Mouse (Mus musculus): ENCODE results near the gene Mrpl49.
"Not testable (repeated sequence)": the region's sequence is repeated elsewhere in the genome, so short reads cannot be mapped to it uniquely, and the experiment has no call there.

The Mrpl49 gene

GRCm38 (mm10) chr19:6067011-6067723 is 9.6 kb upstream of the Mrpl49 start:
- peak; percentile 69 to 74 for DNase-seq (ENCODE audit: low spot score in 2 of 2)

- no peak for DNase-seq (ENCODE audit: low spot score in 2 of 2)
These were observed 9.0 kb upstream of the Mrpl49 start for GRCm38 (mm10) chr19:6066571-6066970.

GRCm38 (mm10) chr19:6063081-6063480 is 5.5 kb upstream of the Mrpl49 start:
- no peak for DNase-seq (ENCODE audit: low spot score in 2 of 2)

- DNase-seq (ENCODE audit: low spot score in 2 of 2), result no peak
These were observed 4.8 kb upstream of the Mrpl49 start for GRCm38 (mm10) chr19:6062418-6062817.

- no peak for DNase-seq (ENCODE audit: low spot score in 2 of 2)
These were observed 4.2 kb upstream of the Mrpl49 start for GRCm38 (mm10) chr19:6061641-6062302.

- peak; percentile 91 to 95 for DNase-seq (ENCODE audit: low spot score in 2 of 2)
These were observed 3.5 kb upstream of the Mrpl49 start, which contains the start of gene Znhit2 for GRCm38 (mm10) chr19:6061021-6061533. Gene Znhit2 (plus strand): TSS chr19:6061192.

- no peak for DNase-seq (ENCODE audit: low spot score in 2 of 2)
These were observed 1.4 kb upstream of the Mrpl49 start for GRCm38 (mm10) chr19:6058966-6059365.

GRCm38 (mm10) chr19:6058513-6058912 is 928 bp upstream of the Mrpl49 start:
- DNase-seq (ENCODE audit: low spot score in 2 of 2), result no peak

- no peak for DNase-seq (ENCODE audit: low spot score in 2 of 2)
These were observed 889 bp downstream of the Mrpl49 start for GRCm38 (mm10) chr19:6056696-6057095.

GRCm38 (mm10) chr19:6054296-6054695 is 3.3 kb downstream of the Mrpl49 start:
- no peak for DNase-seq (ENCODE audit: low spot score in 2 of 2)

- DNase-seq (ENCODE audit: low spot score in 2 of 2), result peak in 1 of 2 experiments; percentile 28
These were observed 5.1 kb downstream of the Mrpl49 start for GRCm38 (mm10) chr19:6052516-6052915.

- DNase-seq (ENCODE audit: low spot score in 2 of 2), result no peak
These were observed 8.7 kb downstream of the Mrpl49 start for GRCm38 (mm10) chr19:6048681-6049410.

GRCm38 (mm10) chr19:6047899-6048166 is 9.8 kb downstream of the Mrpl49 start:
- DNase-seq (ENCODE audit: low spot score in 2 of 2), result no peak

- no peak for DNase-seq (ENCODE audit: low spot score in 2 of 2)
These were observed 10.3 kb downstream of the Mrpl49 start for GRCm38 (mm10) chr19:6047154-6047898.

- peak; percentile 89 for DNase-seq (ENCODE audit: low spot score in 2 of 2)
These were observed 11.1 kb downstream of the Mrpl49 start, which contains the start of gene Syvn1 for GRCm38 (mm10) chr19:6046294-6047153. Gene Syvn1 (plus strand): TSS chr19:6046576.

- no peak for DNase-seq (ENCODE audit: low spot score in 2 of 2)
These were observed 12.0 kb downstream of the Mrpl49 start for GRCm38 (mm10) chr19:6045366-6046293.

- not testable (repeated sequence) for DNase-seq (ENCODE audit: low spot score in 2 of 2)
These were observed 13.5 kb downstream of the Mrpl49 start for GRCm38 (mm10) chr19:6044102-6044501.

GRCm38 (mm10) chr19:6042293-6042692 is 15.3 kb downstream of the Mrpl49 start:
- DNase-seq (ENCODE audit: low spot score in 2 of 2), result no peak

- no peak for DNase-seq (ENCODE audit: low spot score in 2 of 2)
These were observed 17.6 kb downstream of the Mrpl49 start for GRCm38 (mm10) chr19:6040002-6040401.

GRCm38 (mm10) chr19:6038326-6038725 is 19.3 kb downstream of the Mrpl49 start:
- DNase-seq (ENCODE audit: low spot score in 2 of 2), result no peak

All from urinary bladder, postnatal 36 days (tissue).